Mouse (Mus musculus): ENCODE data around the gene Rapgef4.

- TF ChIP-seq CTCF (IDR thresholded peaks at IDR 0.05; ENCODE audit: low read depth, low read length) (no peak), POLR2A (IDR thresholded peaks at IDR 0.05; ENCODE audit: extremely low read depth, insufficient read depth, low read length) (no peak)
Observed at GRCm38 (mm10) chr2:72173010-72173409, 192.0 kb downstream of the Rapgef4 start.

Measured in liver, adult 2 months (tissue).